Mouse (Mus musculus): ENCODE data around the gene Mrtfa.

DNA sequence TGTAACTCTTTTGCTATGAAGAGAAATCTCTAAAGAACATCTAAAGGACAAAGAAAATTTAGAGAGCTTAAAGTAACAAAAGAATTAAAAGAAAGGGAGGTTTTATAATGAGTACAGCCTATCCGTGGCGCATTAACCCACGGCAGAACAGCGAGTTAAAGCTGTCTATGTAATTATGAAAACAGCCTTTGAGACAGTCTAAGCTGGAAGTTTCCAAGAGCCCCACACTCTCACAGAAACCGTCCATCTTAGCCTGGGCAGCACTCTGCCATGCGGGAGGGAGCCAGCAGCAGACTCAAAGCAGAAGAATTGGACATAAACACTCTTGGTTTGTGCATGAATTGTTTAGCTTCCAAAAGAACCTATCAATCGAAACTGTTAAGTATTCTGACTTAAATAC, 103.0 kb downstream of the Mrtfa start:
- no peak for TF ChIP-seq POLR2A (IDR thresholded peaks at IDR 0.05; ENCODE audit: borderline replicate concordance, low read depth, low read length)
- TF ChIP-seq CTCF (IDR thresholded peaks at IDR 0.05; ENCODE audit: low read depth, low read length): no peak
